10 mouse cellular contexts compared by ENCODE assay signal in the genomic region with DNA sequence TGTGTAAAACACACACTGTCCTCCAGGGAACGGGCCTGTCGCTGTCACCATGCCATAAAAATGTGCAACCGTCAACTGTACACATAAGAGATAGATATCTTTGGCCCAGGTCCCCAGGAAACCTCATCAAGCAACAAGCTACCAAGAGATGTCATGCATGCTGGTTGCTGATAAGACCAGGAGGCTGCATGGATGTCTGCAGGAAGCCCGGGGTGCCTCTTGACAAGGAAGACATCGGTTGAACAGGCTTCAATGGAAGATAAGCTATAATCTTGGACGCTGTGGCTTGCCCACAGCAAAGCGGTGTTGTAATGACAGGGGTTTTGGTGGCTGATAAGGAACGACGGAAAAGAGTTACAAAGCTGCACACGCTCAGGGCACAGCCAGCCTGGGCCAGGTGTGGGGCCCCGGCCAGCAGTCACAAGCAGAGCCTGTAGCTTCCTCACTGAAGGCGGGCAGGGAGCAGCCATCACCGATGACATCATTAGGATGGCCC.
DNase-seq lines count a peak whose midpoint lies in the region; ATAC-seq lines count a peak whose summit lies in the region.
"Had no signal": no experiment of that assay in that cellular context is flagged by ENCODE, and none has a peak within 500 bp of the region (broad histone marks: within the 10 kb centered on the region; RNA-seq: fewer than 3 reads in every experiment).

No protein-coding gene starts in this region.

- no peak for DNase-seq in kidney, postnatal 25 days
- peak; percentile 26 for DNase-seq in thymus, postnatal 4 days
- no peak for DNase-seq in thymus, postnatal 14 days
- DNase-seq in urinary bladder, adult 2 months (ENCODE audit: low spot score): no peak
- no peak for DNase-seq in adrenal gland, adult 2 months
- DNase-seq: embryo, embryonic 11 days had no signal

- H3K4me1 ChIP-seq in kidney, embryonic 15.5 days: no peaks in the 10 kb centered on the region
- peaks cover 82% of the 10 kb centered on the region for H3K4me1 ChIP-seq in liver, embryonic 12.5 days
- H3K4me1 ChIP-seq in stomach, embryonic 16.5 days (ENCODE audit: control insufficient read depth, insufficient read depth, low read length): peaks cover 13% of the 10 kb centered on the region

- no peak overlapping the region for H3K4me2 ChIP-seq in kidney, embryonic 15.5 days
- peak overlapping the region; percentile 62 for H3K4me2 ChIP-seq in liver, embryonic 12.5 days
- no peak overlapping the region for H3K4me2 ChIP-seq in stomach, embryonic 16.5 days (ENCODE audit: low read depth, low read length)
- H3K4me2 ChIP-seq: midbrain, embryonic 11.5 days had no signal

- H3K27me3 ChIP-seq in kidney, embryonic 15.5 days: no peaks in the 10 kb centered on the region
- no peaks in the 10 kb centered on the region for H3K27me3 ChIP-seq in liver, embryonic 12.5 days (replicated peaks)
- H3K27me3 ChIP-seq in stomach, embryonic 16.5 days (ENCODE audit: control insufficient read depth, insufficient read depth, low read length): no peaks in the 10 kb centered on the region

- H3K9me3 ChIP-seq in kidney, embryonic 15.5 days (replicated peaks): no peaks in the 10 kb centered on the region
- no peaks in the 10 kb centered on the region for H3K9me3 ChIP-seq in liver, embryonic 12.5 days (replicated peaks)
- no peaks in the 10 kb centered on the region for H3K9me3 ChIP-seq in stomach, embryonic 16.5 days (replicated peaks; ENCODE audit: control insufficient read depth, low read length)

- no peaks in the 10 kb centered on the region for H3K36me3 ChIP-seq in kidney, embryonic 15.5 days
- no peaks in the 10 kb centered on the region for H3K36me3 ChIP-seq in liver, embryonic 12.5 days
- no peaks in the 10 kb centered on the region for H3K36me3 ChIP-seq in stomach, embryonic 16.5 days (ENCODE audit: control insufficient read depth, insufficient read depth, low read length)

- peak; percentile 71 for ATAC-seq in kidney, embryonic 15.5 days (replicated peaks; ENCODE audit: low FRiP score)
- peak; percentile 96 for ATAC-seq in liver, embryonic 12.5 days
- ATAC-seq in stomach, embryonic 16.5 days (ENCODE audit: insufficient read depth, low FRiP score): peak; percentile 54

- no peak overlapping the region for H3K4me3 ChIP-seq in kidney, embryonic 15.5 days (replicated peaks)
- H3K4me3 ChIP-seq in liver, embryonic 12.5 days: peak overlapping the region; percentile 15; the same call in 1 of the 2 replicates
- H3K4me3 ChIP-seq in stomach, embryonic 16.5 days (replicated peaks; ENCODE audit: low read length): no peak overlapping the region

- no peak overlapping the region for H3K9ac ChIP-seq in kidney, embryonic 15.5 days
- peak overlapping the region; percentile 62 for H3K9ac ChIP-seq in liver, embryonic 12.5 days
- no peak overlapping the region for H3K9ac ChIP-seq in stomach, embryonic 16.5 days (ENCODE audit: low read length)

- no peak overlapping the region for H3K27ac ChIP-seq in kidney, embryonic 15.5 days
- peak overlapping the region; percentile 95 for H3K27ac ChIP-seq in liver, embryonic 12.5 days
- no peak overlapping the region for H3K27ac ChIP-seq in stomach, embryonic 16.5 days (ENCODE audit: low read length)

- WGBS in kidney, embryonic 15.5 days: 80% methylated on average over 13 of the region's 13 CpGs
- 14% methylated on average over 13 of the region's 13 CpGs for WGBS in liver, embryonic 12.5 days (ENCODE audit: insufficient replicate concordance)
- 66% methylated on average over 13 of the region's 13 CpGs for WGBS in stomach, embryonic 16.5 days
